1 mouse cellular context compared by ENCODE assay signal in the genomic region with DNA sequence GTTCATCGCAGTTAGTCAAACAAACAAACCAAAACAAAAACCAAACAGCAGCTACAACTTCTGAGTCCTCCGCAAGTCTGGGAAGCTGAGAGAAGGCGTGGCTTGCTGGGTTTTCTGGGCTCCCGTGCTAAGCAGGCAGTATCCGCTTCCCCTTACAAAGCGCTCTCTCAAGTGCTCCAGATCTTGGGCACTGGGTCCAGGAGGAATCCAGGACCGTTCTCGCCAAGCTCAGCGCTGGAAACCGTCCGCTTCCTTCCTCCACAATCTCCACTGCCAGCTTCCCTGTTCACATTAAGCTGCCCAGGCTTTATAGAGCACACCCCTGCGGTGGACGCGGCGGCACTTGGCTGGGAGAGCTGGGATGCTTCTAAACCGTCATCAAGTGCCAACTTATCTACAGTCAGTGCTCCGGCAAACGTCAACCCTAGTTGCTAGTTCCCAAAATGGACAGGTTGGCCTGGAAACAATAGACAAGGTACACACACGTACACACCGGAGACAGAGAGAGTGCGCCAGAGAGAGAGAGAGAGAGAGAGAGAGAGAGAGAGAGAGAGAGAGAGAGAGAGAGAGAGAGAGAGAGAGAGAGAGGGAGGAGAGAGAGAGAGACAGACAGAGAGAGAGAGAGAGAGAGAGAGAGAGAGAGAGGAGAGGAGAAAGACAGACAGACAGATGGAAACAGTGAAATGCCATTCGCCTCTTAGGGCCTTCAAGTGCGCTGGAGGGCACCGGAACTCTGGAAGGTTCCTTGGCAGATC.
A peak's percentile ranks its signal among the peaks of the same experiment; 100 is the strongest.
TF ChIP-seq lines count a peak whose summit lies in the region.

No protein-coding gene starts in this region.

TF ChIP-seq in CH12.LX, 34 proteins besides CTCF, POLR2A, EP300 and RAD21 (continued from another document):
- TF ChIP-seq CHD1 (IDR thresholded peaks at IDR 0.05; ENCODE audit: low read depth, low read length): peak; percentile 79
- no peak for TF ChIP-seq E2F4 (IDR thresholded peaks at IDR 0.05; ENCODE audit: insufficient replicate concordance, low read depth, low read length)
- TF ChIP-seq SMC3 (IDR thresholded peaks at IDR 0.05; ENCODE audit: low read depth, low read length): no peak
- TF ChIP-seq KAT2A (IDR thresholded peaks at IDR 0.05; ENCODE audit: insufficient replicate concordance, low read length): no peak
- TF ChIP-seq MEF2A (IDR thresholded peaks at IDR 0.05; ENCODE audit: borderline replicate concordance, low read depth, low read length): no peak
